Mouse (Mus musculus) forebrain, embryonic 16.5 days (tissue): Measurements from ENCODE around the gene Galk1. TPM values are rescaled to one million over a fixed set of nuclear protein-coding genes. Genes with fewer than 3 reads are reported as not detected.

ENCODE experiments used
- ATAC-seq: fragments of 200-750 bp; cut with Nextera tagmentation; 2 replicates; pipeline ENCODE4 v1.8.0; 2017; ENCODE audit warnings: mild to moderate bottlenecking, moderate library complexity
- H3K27ac ChIP-seq: fragments of 300-500 bp; sonication (generic); 2 replicates; pipeline ENCODE4 v1.5.1; 2014; ENCODE audit warnings: low read length, control low read depth
- H3K27me3 ChIP-seq: fragments of 300-500 bp; sonication (generic); replicated peaks from 2 replicates; pipeline ENCODE4 v1.6.1; 2014; ENCODE audit warnings: low read length; ENCODE audit not compliant: control insufficient read depth, insufficient read depth
- H3K36me3 ChIP-seq: fragments of 300-500 bp; sonication (generic); 2 replicates; pipeline ENCODE4 v1.6.1; 2014; ENCODE audit not compliant: control insufficient read depth, insufficient read depth
- H3K4me1 ChIP-seq: fragments of 300-500 bp; sonication (generic); replicated peaks from 2 replicates; pipeline ENCODE4 v1.6.1; 2014; ENCODE audit warnings: low read length; ENCODE audit not compliant: control insufficient read depth, insufficient read depth
- H3K4me2 ChIP-seq: fragments of 300-500 bp; sonication (generic); 2 replicates; pipeline ENCODE4 v1.6.1; 2014; ENCODE audit warnings: mild to moderate bottlenecking, low read length, control low read depth
- H3K4me3 ChIP-seq: fragments of 300-500 bp; sonication (generic); replicated peaks from 2 replicates; pipeline ENCODE4 v1.5.1; 2014; ENCODE audit warnings: mild to moderate bottlenecking, low read length, control low read depth
- H3K9ac ChIP-seq: fragments of 300-500 bp; sonication (generic); replicated peaks from 2 replicates; pipeline ENCODE4 v1.6.1; 2014; ENCODE audit warnings: low read depth, low read length, control low read depth
- H3K9me3 ChIP-seq: fragments of 300-500 bp; sonication (generic); 2 replicates; pipeline ENCODE4 v1.6.1; 2016; ENCODE audit warnings: low read length; ENCODE audit not compliant: control insufficient read depth
- WGBS: fragments of 180-500 bp; shearing (Covaris S2); extraction: QIAGEN DNeasy Blood & Tissue Kit; methylation state at CpG from one replicate; pipeline ENCODE4 v1.1.7; 2014; 5-methylcytosine and 5-hydroxymethylcytosine counted together
- polyA plus RNA-seq: library from polyadenylated mRNA; unstranded; fragments of >200 nt; fragmentation: Nextera tagmentation; extraction: Ambion mirVana; gene quantifications from 2 replicates; pipeline ENCODE4 v1.2.1, GENCODE M21; 2015

The Galk1 gene
- polyA plus RNA-seq, 1 experiment from 2014 or later, result 64.2 TPM

GRCm38 (mm10) chr11:115997047-115997446 is 15.5 kb downstream of the Galk1 start:
- H3K36me3 ChIP-seq, result no peaks in the 10 kb centered on the region
- H3K4me1 ChIP-seq, result no peaks in the 10 kb centered on the region
- no peak overlapping the region for H3K9ac ChIP-seq
- H3K4me3 ChIP-seq, result no peak overlapping the region
- ATAC-seq, result no peak
- H3K27me3 ChIP-seq, result no peaks in the 10 kb centered on the region
- H3K27ac ChIP-seq, result no peak overlapping the region
- no peaks in the 10 kb centered on the region for H3K9me3 ChIP-seq
- H3K4me2 ChIP-seq, result no peak overlapping the region
- 83% methylated on average over 4 of the region's 4 CpGs for WGBS

GRCm38 (mm10) chr11:115995256-115995655 is 17.3 kb downstream of the Galk1 start:
- ATAC-seq, result no peak
- 88% methylated on average over 3 of the region's 3 CpGs for WGBS

GRCm38 (mm10) chr11:115992098-115992497 is 20.4 kb downstream of the Galk1 start:
- WGBS, result 59% methylated on average over 4 of the region's 4 CpGs
- Histone ChIP-seq H3K27ac (no peak overlapping the region), H3K27me3 (no peaks in the 10 kb centered on the region), H3K4me1 (no peaks in the 10 kb centered on the region), H3K4me2 (no peak overlapping the region), H3K9me3 (no peaks in the 10 kb centered on the region), H3K9ac (no peak overlapping the region), H3K36me3 (no peaks in the 10 kb centered on the region), H3K4me3 (no peak overlapping the region)
- no peak for ATAC-seq

More at GRCm38 (mm10) chr11:115995256-115995655, 17.3 kb downstream of the Galk1 start:
- Histone ChIP-seq H3K4me2 (no peak overlapping the region), H3K4me3 (no peak overlapping the region), H3K36me3 (no peaks in the 10 kb centered on the region), H3K27ac (no peak overlapping the region), H3K27me3 (no peaks in the 10 kb centered on the region), H3K9me3 (no peaks in the 10 kb centered on the region), H3K4me1 (no peaks in the 10 kb centered on the region), H3K9ac (no peak overlapping the region)

GRCm38 (mm10) chr11:115989686-115990085 is 22.8 kb downstream of the Galk1 start:
- Histone ChIP-seq H3K9ac (no peak overlapping the region), H3K36me3 (no peaks in the 10 kb centered on the region), H3K4me1 (no peaks in the 10 kb centered on the region), H3K9me3 (no peaks in the 10 kb centered on the region), H3K4me3 (no peak overlapping the region), H3K4me2 (no peak overlapping the region), H3K27ac (no peak overlapping the region), H3K27me3 (no peaks in the 10 kb centered on the region)
- WGBS, result 20% methylated on average over 15 of the region's 15 CpGs
- ATAC-seq, result no peak

GRCm38 (mm10) chr11:115983291-115983690 is 29.2 kb downstream of the Galk1 start:
- WGBS, result 91% methylated on average over 8 of the region's 8 CpGs
- H3K4me3 ChIP-seq, result no peak overlapping the region
- H3K9ac ChIP-seq, result no peak overlapping the region
- no peaks in the 10 kb centered on the region for H3K4me1 ChIP-seq
- no peak overlapping the region for H3K4me2 ChIP-seq
- H3K27me3 ChIP-seq, result no peaks in the 10 kb centered on the region
- H3K9me3 ChIP-seq, result no peaks in the 10 kb centered on the region
- no peak overlapping the region for H3K27ac ChIP-seq
- no peaks in the 10 kb centered on the region for H3K36me3 ChIP-seq
- ATAC-seq, result no peak

GRCm38 (mm10) chr11:115982472-115982871 is 30.0 kb downstream of the Galk1 start:
- Histone ChIP-seq H3K36me3 (no peaks in the 10 kb centered on the region), H3K9ac (no peak overlapping the region), H3K9me3 (no peaks in the 10 kb centered on the region), H3K27me3 (0 out of 2 replicates have a peak, but pooled peaks cover 2% of the 10 kb centered on the region), H3K4me2 (no peak overlapping the region), H3K4me3 (no peak overlapping the region), H3K4me1 (no peaks in the 10 kb centered on the region), H3K27ac (no peak overlapping the region)
- WGBS, result 87% methylated on average over 15 of the region's 15 CpGs
- no peak for ATAC-seq

GRCm38 (mm10) chr11:115975544-115975943 is 37.0 kb downstream of the Galk1 start:
- H3K9ac ChIP-seq, result no peak overlapping the region
- H3K4me3 ChIP-seq, result no peak overlapping the region
- no peak overlapping the region for H3K4me2 ChIP-seq
- no peak overlapping the region for H3K27ac ChIP-seq
- H3K9me3 ChIP-seq, result no peaks in the 10 kb centered on the region
- WGBS, result 33% methylated on average over 12 of the region's 12 CpGs
- no peaks in the 10 kb centered on the region for H3K36me3 ChIP-seq
- peaks cover 17% of the 10 kb centered on the region for H3K27me3 ChIP-seq
- ATAC-seq, result no peak
- H3K4me1 ChIP-seq, result peaks cover 11% of the 10 kb centered on the region

- Histone ChIP-seq H3K27me3 (peaks cover 17% of the 10 kb centered on the region), H3K27ac (no peak overlapping the region), H3K4me1 (peaks cover 11% of the 10 kb centered on the region), H3K9ac (peak overlapping the region; percentile 47; the same call in 1 of the 2 replicates), H3K4me3 (peak overlapping the region; percentile 36), H3K36me3 (no peaks in the 10 kb centered on the region), H3K9me3 (no peaks in the 10 kb centered on the region), H3K4me2 (peak overlapping the region; percentile 51)
- 2% methylated on average over 18 of the region's 18 CpGs for WGBS
- ATAC-seq, result no peak
These were observed 37.5 kb downstream of the Galk1 start for GRCm38 (mm10) chr11:115975083-115975420.

GRCm38 (mm10) chr11:115974309-115975082 is 38.0 kb downstream of the Galk1 start, which contains the start of gene Itgb4:
Gene Itgb4 (plus strand): TSS chr11:115974709.
- Histone ChIP-seq H3K27me3 (peaks cover 17% of the 10 kb centered on the region), H3K4me3 (peak within 1 kb of the TSS; percentile 36)
- ATAC-seq, result no peak

More at GRCm38 (mm10) chr11:115974309-115975082, 38.0 kb downstream of the Galk1 start, which contains the start of gene Itgb4:
- Histone ChIP-seq H3K9me3 (no peaks in the 10 kb centered on the region), H3K27ac (no peak within 1 kb of the TSS), H3K4me2 (peak within 1 kb of the TSS; percentile 51), H3K4me1 (peaks cover 11% of the 10 kb centered on the region), H3K36me3 (no peaks in the 10 kb centered on the region), H3K9ac (peak within 1 kb of the TSS; percentile 47)
- WGBS, result 11% methylated on average over 54 of the region's 58 CpGs
